Mouse (Mus musculus): ENCODE measurements around the gene Oprm1.

Gene Oprm1

GRCm38 (mm10) chr10:6758206-6758605, at the start of gene Oprm1:
TSS of gene Oprm1 (plus strand) at chr10:6758506.
- in situ Hi-C loops (cut with MboI, MseI), result loop anchor here (5.0 kb wide), 1 partner anchor 1789 kb away; no protein-coding TSS in a partner anchor

GRCm38 (mm10) chr10:6717181-6717948, 40.9 kb upstream of the Oprm1 start:
- in situ Hi-C loops (cut with MboI, MseI), result no loop called here

- in situ Hi-C loops (cut with MboI, MseI), result no loop called here
Observed at GRCm38 (mm10) chr10:6723765-6724164, 34.5 kb upstream of the Oprm1 start.

- in situ Hi-C loops (cut with MboI, MseI), result no loop called here
Observed at GRCm38 (mm10) chr10:6728469-6728868, 29.8 kb upstream of the Oprm1 start.

- in situ Hi-C loops (cut with MboI, MseI), result no loop called here
Observed at GRCm38 (mm10) chr10:6753375-6753774, 4.9 kb upstream of the Oprm1 start.

- in situ Hi-C loops (cut with MboI, MseI), result no loop called here
Observed at GRCm38 (mm10) chr10:6761287-6761811, 3.0 kb downstream of the Oprm1 start, which contains the start of gene Gm10945. TSS of gene Gm10945 (minus strand) at chr10:6761761.

- in situ Hi-C loops (cut with MboI, MseI), result no loop called here
Observed at GRCm38 (mm10) chr10:6788517-6789237, 30.4 kb downstream of the Oprm1 start.

GRCm38 (mm10) chr10:6790226-6790625, 31.9 kb downstream of the Oprm1 start:
- in situ Hi-C loops (cut with MboI, MseI), result loop anchor here (10.0 kb wide), 1 partner anchor 1635 kb away; no protein-coding TSS in a partner anchor

GRCm38 (mm10) chr10:6820626-6821025, 62.3 kb downstream of the Oprm1 start:
- in situ Hi-C loops (cut with MboI, MseI), result no loop called here

- in situ Hi-C loops (cut with MboI, MseI), result no loop called here
Observed at GRCm38 (mm10) chr10:6842225-6842624, 83.9 kb downstream of the Oprm1 start.

GRCm38 (mm10) chr10:6846283-6846682, 88.0 kb downstream of the Oprm1 start:
- in situ Hi-C loops (cut with MboI, MseI), result no loop called here

- in situ Hi-C loops (cut with MboI, MseI), result no loop called here
Observed at GRCm38 (mm10) chr10:6848162-6848754, 90.0 kb downstream of the Oprm1 start.

GRCm38 (mm10) chr10:6848834-6849233, 90.5 kb downstream of the Oprm1 start:
- in situ Hi-C loops (cut with MboI, MseI), result no loop called here

GRCm38 (mm10) chr10:6855812-6856211, 97.5 kb downstream of the Oprm1 start:
- in situ Hi-C loops (cut with MboI, MseI), result no loop called here

GRCm38 (mm10) chr10:6871418-6872072, 113.2 kb downstream of the Oprm1 start:
- in situ Hi-C loops (cut with MboI, MseI), result no loop called here

GRCm38 (mm10) chr10:6873917-6874316, 115.6 kb downstream of the Oprm1 start:
- in situ Hi-C loops (cut with MboI, MseI), result no loop called here

GRCm38 (mm10) chr10:6878276-6878881, 120.1 kb downstream of the Oprm1 start:
- in situ Hi-C loops (cut with MboI, MseI), result no loop called here

GRCm38 (mm10) chr10:6882041-6882440, 123.7 kb downstream of the Oprm1 start:
- in situ Hi-C loops (cut with MboI, MseI), result loop anchor here (5.0 kb wide), 1 partner anchor 140 kb away; no protein-coding TSS in a partner anchor

GRCm38 (mm10) chr10:6885460-6885859, 127.2 kb downstream of the Oprm1 start:
- in situ Hi-C loops (cut with MboI, MseI), result no loop called here

- in situ Hi-C loops (cut with MboI, MseI), result loop anchor here (5.0 kb wide), 1 partner anchor 188 kb away; no protein-coding TSS in a partner anchor
Observed at GRCm38 (mm10) chr10:6889640-6890245, 131.4 kb downstream of the Oprm1 start.

All from T-helper 1 cell (primary cell).